ENCODE assay signal across 16 mouse cellular contexts in genomic region chr8:105620946-105621720, GRCm38 (mm10). TPM values are rescaled to one million over a fixed set of nuclear protein-coding genes. Genes with fewer than 3 reads are reported as not detected.
DNase-seq lines count a peak whose midpoint lies in the region; ATAC-seq lines count a peak whose summit lies in the region.
"Had no signal": no experiment of that assay in that cellular context is flagged by ENCODE, and none has a peak within 500 bp of the region (broad histone marks: within the 10 kb centered on the region; RNA-seq: fewer than 3 reads in every experiment).

No protein-coding gene starts in this region.

- no peak for ATAC-seq in forebrain, embryonic 12.5 days (ENCODE audit: low FRiP score)
- no peak for ATAC-seq in hindbrain, embryonic 13.5 days (ENCODE audit: low FRiP score)
- no peak for ATAC-seq in hindbrain, embryonic 11.5 days (ENCODE audit: low FRiP score)
- ATAC-seq in neural tube, embryonic 12.5 days (ENCODE audit: low FRiP score, low read depth): no peak
- no peak for ATAC-seq in neural tube, embryonic 15.5 days (ENCODE audit: low FRiP score)
- ATAC-seq in neural tube, embryonic 14.5 days (ENCODE audit: low read depth): no peak

- WGBS in forebrain, embryonic 12.5 days: 90% methylated on average over 21 of the region's 21 CpGs
- 92% methylated on average over 21 of the region's 21 CpGs for WGBS in forebrain, embryonic 10.5 days
- WGBS in hindbrain, embryonic 13.5 days: 90% methylated on average over 21 of the region's 21 CpGs
- 92% methylated on average over 21 of the region's 21 CpGs for WGBS in hindbrain, embryonic 11.5 days
- WGBS in neural tube, embryonic 12.5 days: 90% methylated on average over 21 of the region's 21 CpGs
- 89% methylated on average over 21 of the region's 21 CpGs for WGBS in neural tube, embryonic 15.5 days
- 91% methylated on average over 21 of the region's 21 CpGs for WGBS in neural tube, embryonic 14.5 days

- H3K4me1 ChIP-seq in forebrain, embryonic 12.5 days: peaks cover 25% of the 10 kb centered on the region
- H3K4me1 ChIP-seq in forebrain, embryonic 10.5 days: peaks cover 38% of the 10 kb centered on the region
- H3K4me1 ChIP-seq in hindbrain, embryonic 13.5 days (replicated peaks): peaks cover 47% of the 10 kb centered on the region
- no peaks in the 10 kb centered on the region for H3K4me1 ChIP-seq in hindbrain, embryonic 11.5 days (replicated peaks; ENCODE audit: control insufficient read depth, insufficient read depth, low read length)
- peaks cover 39% of the 10 kb centered on the region for H3K4me1 ChIP-seq in neural tube, embryonic 12.5 days
- peaks cover 21% of the 10 kb centered on the region for H3K4me1 ChIP-seq in neural tube, embryonic 15.5 days
- H3K4me1 ChIP-seq in neural tube, embryonic 14.5 days (ENCODE audit: control insufficient read depth, insufficient read depth, low read length): peaks cover 10% of the 10 kb centered on the region; the same call in 1 of the 2 replicates

- no peak overlapping the region for H3K4me3 ChIP-seq in forebrain, embryonic 12.5 days (replicated peaks)
- H3K4me3 ChIP-seq in forebrain, embryonic 10.5 days: no peak overlapping the region
- H3K4me3 ChIP-seq in hindbrain, embryonic 13.5 days: no peak overlapping the region
- H3K4me3 ChIP-seq in hindbrain, embryonic 11.5 days (ENCODE audit: low read depth, low read length): no peak overlapping the region
- no peak overlapping the region for H3K4me3 ChIP-seq in neural tube, embryonic 12.5 days
- H3K4me3 ChIP-seq in neural tube, embryonic 15.5 days (replicated peaks): no peak overlapping the region
- H3K4me3 ChIP-seq in neural tube, embryonic 14.5 days (ENCODE audit: low read depth, low read length): no peak overlapping the region
- H3K4me3 ChIP-seq: erythroblast, embryonic 14.5 days; liver, embryonic 13.5 days had no signal

- H3K27ac ChIP-seq in forebrain, embryonic 12.5 days: peak overlapping the region; percentile 74; the same call in 1 of the 2 replicates
- no peak overlapping the region for H3K27ac ChIP-seq in forebrain, embryonic 10.5 days
- H3K27ac ChIP-seq in hindbrain, embryonic 13.5 days: peak overlapping the region; percentile 79
- no peak overlapping the region for H3K27ac ChIP-seq in hindbrain, embryonic 11.5 days (ENCODE audit: low read depth, low read length)
- no peak overlapping the region for H3K27ac ChIP-seq in neural tube, embryonic 12.5 days
- no peak overlapping the region for H3K27ac ChIP-seq in neural tube, embryonic 15.5 days (replicated peaks)
- peak overlapping the region; percentile 45 for H3K27ac ChIP-seq in neural tube, embryonic 14.5 days (ENCODE audit: low read depth, low read length)
- H3K27ac ChIP-seq: liver, embryonic 13.5 days had no signal

- H3K9ac ChIP-seq in forebrain, embryonic 12.5 days: no peak overlapping the region
- peak overlapping the region; percentile 49; the same call in 1 of the 2 replicates for H3K9ac ChIP-seq in hindbrain, embryonic 13.5 days
- H3K9ac ChIP-seq in hindbrain, embryonic 11.5 days (ENCODE audit: low read depth, low read length): no peak overlapping the region
- H3K9ac ChIP-seq in neural tube, embryonic 12.5 days: peak overlapping the region; percentile 26; the same call in 1 of the 2 replicates
- H3K9ac ChIP-seq in neural tube, embryonic 15.5 days (replicated peaks): no peak overlapping the region
- no peak overlapping the region; the same call in 1 of the 2 replicates for H3K9ac ChIP-seq in neural tube, embryonic 14.5 days (replicated peaks; ENCODE audit: low read depth, low read length)

- peaks cover 62% of the 10 kb centered on the region for H3K36me3 ChIP-seq in forebrain, embryonic 12.5 days (replicated peaks)
- H3K36me3 ChIP-seq in forebrain, embryonic 10.5 days (replicated peaks): peaks cover 71% of the 10 kb centered on the region
- H3K36me3 ChIP-seq in hindbrain, embryonic 13.5 days: peaks cover 72% of the 10 kb centered on the region
- H3K36me3 ChIP-seq in hindbrain, embryonic 11.5 days (ENCODE audit: control insufficient read depth, insufficient read depth, low read length): peaks cover 9% of the 10 kb centered on the region; the same call in 1 of the 2 replicates
- peaks cover 64% of the 10 kb centered on the region for H3K36me3 ChIP-seq in neural tube, embryonic 12.5 days
- H3K36me3 ChIP-seq in neural tube, embryonic 15.5 days: peaks cover 66% of the 10 kb centered on the region
- H3K36me3 ChIP-seq in neural tube, embryonic 14.5 days (ENCODE audit: control insufficient read depth, insufficient read depth, low read length): peaks cover 50% of the 10 kb centered on the region

- no peaks in the 10 kb centered on the region for H3K9me3 ChIP-seq in forebrain, embryonic 12.5 days
- no peaks in the 10 kb centered on the region for H3K9me3 ChIP-seq in forebrain, embryonic 10.5 days
- H3K9me3 ChIP-seq in hindbrain, embryonic 13.5 days: no peaks in the 10 kb centered on the region
- no peaks in the 10 kb centered on the region for H3K9me3 ChIP-seq in hindbrain, embryonic 11.5 days (ENCODE audit: control insufficient read depth, low read length)
- H3K9me3 ChIP-seq in neural tube, embryonic 12.5 days: no peaks in the 10 kb centered on the region
- no peaks in the 10 kb centered on the region for H3K9me3 ChIP-seq in neural tube, embryonic 15.5 days (replicated peaks)
- no peaks in the 10 kb centered on the region for H3K9me3 ChIP-seq in neural tube, embryonic 14.5 days (ENCODE audit: control insufficient read depth, low read length)
- H3K9me3 ChIP-seq: liver, embryonic 13.5 days had no signal

- H3K27me3 ChIP-seq in forebrain, embryonic 12.5 days: no peaks in the 10 kb centered on the region
- no peaks in the 10 kb centered on the region for H3K27me3 ChIP-seq in forebrain, embryonic 10.5 days (ENCODE audit: poor library complexity, severe bottlenecking)
- H3K27me3 ChIP-seq in hindbrain, embryonic 13.5 days: no peaks in the 10 kb centered on the region
- H3K27me3 ChIP-seq in hindbrain, embryonic 11.5 days (ENCODE audit: control insufficient read depth, insufficient read depth, low read length): no peaks in the 10 kb centered on the region
- no peaks in the 10 kb centered on the region for H3K27me3 ChIP-seq in neural tube, embryonic 12.5 days (replicated peaks)
- no peaks in the 10 kb centered on the region for H3K27me3 ChIP-seq in neural tube, embryonic 15.5 days (replicated peaks)
- no peaks in the 10 kb centered on the region for H3K27me3 ChIP-seq in neural tube, embryonic 14.5 days (ENCODE audit: control insufficient read depth, insufficient read depth, low read length)
- H3K27me3 ChIP-seq: CH12.LX; liver, embryonic 13.5 days had no signal

- no peak overlapping the region for H3K4me2 ChIP-seq in forebrain, embryonic 12.5 days
- H3K4me2 ChIP-seq in hindbrain, embryonic 13.5 days: no peak overlapping the region
- no peak overlapping the region for H3K4me2 ChIP-seq in hindbrain, embryonic 11.5 days (replicated peaks; ENCODE audit: low read depth, low read length)
- H3K4me2 ChIP-seq in neural tube, embryonic 12.5 days (replicated peaks): no peak overlapping the region
- no peak overlapping the region for H3K4me2 ChIP-seq in neural tube, embryonic 15.5 days
- no peak overlapping the region for H3K4me2 ChIP-seq in neural tube, embryonic 14.5 days (ENCODE audit: low read depth, low read length)
- H3K4me2 ChIP-seq: liver, embryonic 13.5 days had no signal

- no peak for DNase-seq in forebrain, embryonic 10.5 days (ENCODE audit: extremely low spot score, low spot score)
- DNase-seq in hindbrain, embryonic 11.5 days (ENCODE audit: low spot score): no peak
- no peak for DNase-seq in adrenal gland, postnatal 4 days (ENCODE audit: low spot score in 2 of 2)
- DNase-seq: adrenal gland, postnatal 25 days; cerebellum, adult 9-10 months; liver, embryonic 13.5 days; right cerebral cortex, adult 18-20 months had no signal

RNA-seq across cellular contexts. Expression of gene Ctcf, which starts 15.2 kb away (rescaled TPM):
- 163 and 165 TPM in 2 replicates for polyA plus RNA-seq in forebrain, embryonic 12.5 days (2016; fragmentation: Nextera tagmentation; extraction: Ambion mirVana)
- 146 and 150 TPM in 2 replicates for polyA plus RNA-seq in forebrain, embryonic 10.5 days (2016; fragmentation: Nextera tagmentation; extraction: Ambion mirVana)
- 114 and 120 TPM in 2 replicates for polyA plus RNA-seq in hindbrain, embryonic 13.5 days (2015; fragmentation: Nextera tagmentation; extraction: Ambion mirVana)
- polyA plus RNA-seq in hindbrain, embryonic 11.5 days (2014; fragmentation: Nextera tagmentation; extraction: Ambion mirVana): 115 and 121 TPM in 2 replicates
- 120 and 127 TPM in 2 replicates for polyA plus RNA-seq in neural tube, embryonic 12.5 days (2016; fragmentation: Nextera tagmentation; extraction: Ambion mirVana)
- 87.0 and 113 TPM in 2 replicates for polyA plus RNA-seq in neural tube, embryonic 15.5 days (2015; fragmentation: Nextera tagmentation; extraction: Ambion mirVana)
- 81.3 and 85.6 TPM in 2 replicates for polyA plus RNA-seq in neural tube, embryonic 14.5 days (2014; fragmentation: Nextera tagmentation; extraction: Ambion mirVana)
- 10 to 100 TPM; 73.8 to 94.0 TPM for total RNA-seq in adrenal gland, postnatal 4 days (2021)

RNA-seq across cellular contexts. Expression of gene Agrp, which starts 16.1 kb away (rescaled TPM):
- 0.61 and 1.2 TPM in 2 replicates for polyA plus RNA-seq in forebrain, embryonic 12.5 days (2016; fragmentation: Nextera tagmentation; extraction: Ambion mirVana)
- 0.38 and 0.84 TPM in 2 replicates for polyA plus RNA-seq in forebrain, embryonic 10.5 days (2016; fragmentation: Nextera tagmentation; extraction: Ambion mirVana)
- 0.43 and 1.2 TPM in 2 replicates for polyA plus RNA-seq in hindbrain, embryonic 13.5 days (2015; fragmentation: Nextera tagmentation; extraction: Ambion mirVana)
- 0.68 and 2.1 TPM in 2 replicates for polyA plus RNA-seq in hindbrain, embryonic 11.5 days (2014; fragmentation: Nextera tagmentation; extraction: Ambion mirVana)
- polyA plus RNA-seq in neural tube, embryonic 12.5 days (2016; fragmentation: Nextera tagmentation; extraction: Ambion mirVana): 1.5 and 2.0 TPM in 2 replicates
- 1.2 and 1.9 TPM in 2 replicates for polyA plus RNA-seq in neural tube, embryonic 15.5 days (2015; fragmentation: Nextera tagmentation; extraction: Ambion mirVana)
- polyA plus RNA-seq in neural tube, embryonic 14.5 days (2014; fragmentation: Nextera tagmentation; extraction: Ambion mirVana): 0.71 and 1.3 TPM in 2 replicates
- 1 to 10 TPM in 1 of 2 experiments, under 1 TPM in 1; 0.81 to 1.5 TPM for total RNA-seq in adrenal gland, postnatal 4 days (2021)
- total RNA-seq: left cerebral cortex, postnatal 36 days; megakaryocyte progenitor cell, adult 5-6 weeks had no signal
- polyA plus RNA-seq: erythroblast, embryonic 14.5 days had no signal

RNA-seq across cellular contexts. Expression of gene Ripor1, which starts 16.1 kb away (rescaled TPM):
- polyA plus RNA-seq in forebrain, embryonic 12.5 days (2016; fragmentation: Nextera tagmentation; extraction: Ambion mirVana): 17.3 and 18.8 TPM in 2 replicates
- 13.9 and 14.4 TPM in 2 replicates for polyA plus RNA-seq in forebrain, embryonic 10.5 days (2016; fragmentation: Nextera tagmentation; extraction: Ambion mirVana)
- polyA plus RNA-seq in hindbrain, embryonic 13.5 days (2015; fragmentation: Nextera tagmentation; extraction: Ambion mirVana): 26.6 and 27.1 TPM in 2 replicates
- polyA plus RNA-seq in hindbrain, embryonic 11.5 days (2014; fragmentation: Nextera tagmentation; extraction: Ambion mirVana): 11.8 and 12.4 TPM in 2 replicates
- polyA plus RNA-seq in neural tube, embryonic 12.5 days (2016; fragmentation: Nextera tagmentation; extraction: Ambion mirVana): 21.3 and 22.1 TPM in 2 replicates
- 34.0 and 37.4 TPM in 2 replicates for polyA plus RNA-seq in neural tube, embryonic 15.5 days (2015; fragmentation: Nextera tagmentation; extraction: Ambion mirVana)
- 25.8 and 29.6 TPM in 2 replicates for polyA plus RNA-seq in neural tube, embryonic 14.5 days (2014; fragmentation: Nextera tagmentation; extraction: Ambion mirVana)
- 10 to 100 TPM; 35.4 to 43.0 TPM for total RNA-seq in adrenal gland, postnatal 4 days (2021)

RNA-seq across cellular contexts. Expression of gene Atp6v0d1, which starts 55.3 kb away (rescaled TPM):
- 94.3 and 95.4 TPM in 2 replicates for polyA plus RNA-seq in forebrain, embryonic 12.5 days (2016; fragmentation: Nextera tagmentation; extraction: Ambion mirVana)
- 65.3 and 73.4 TPM in 2 replicates for polyA plus RNA-seq in forebrain, embryonic 10.5 days (2016; fragmentation: Nextera tagmentation; extraction: Ambion mirVana)
- polyA plus RNA-seq in hindbrain, embryonic 13.5 days (2015; fragmentation: Nextera tagmentation; extraction: Ambion mirVana): 201 and 203 TPM in 2 replicates
- polyA plus RNA-seq in hindbrain, embryonic 11.5 days (2014; fragmentation: Nextera tagmentation; extraction: Ambion mirVana): 141 and 155 TPM in 2 replicates
- 142 and 143 TPM in 2 replicates for polyA plus RNA-seq in neural tube, embryonic 12.5 days (2016; fragmentation: Nextera tagmentation; extraction: Ambion mirVana)
- polyA plus RNA-seq in neural tube, embryonic 15.5 days (2015; fragmentation: Nextera tagmentation; extraction: Ambion mirVana): 219 and 243 TPM in 2 replicates
- polyA plus RNA-seq in neural tube, embryonic 14.5 days (2014; fragmentation: Nextera tagmentation; extraction: Ambion mirVana): 235 and 254 TPM in 2 replicates
- 100 to 1,000 TPM; 103 to 113 TPM for total RNA-seq in adrenal gland, postnatal 4 days (2021)

Comparison
In these comparisons a context has a peak if more than half of its experiments do, and no peak if none do; other contexts are left out.
1. H3K27ac ChIP-seq: peak in forebrain, embryonic 12.5 days (single experiment), hindbrain, embryonic 13.5 days (single experiment) and neural tube, embryonic 14.5 days (single experiment); none in forebrain, embryonic 10.5 days (single experiment), hindbrain, embryonic 11.5 days (single experiment), neural tube, embryonic 12.5 days (single experiment) and neural tube, embryonic 15.5 days (single experiment).
2. H3K9ac ChIP-seq: peak in hindbrain, embryonic 13.5 days (single experiment) and neural tube, embryonic 12.5 days (single experiment); none in forebrain, embryonic 12.5 days (single experiment), hindbrain, embryonic 11.5 days (single experiment), neural tube, embryonic 15.5 days (single experiment) and neural tube, embryonic 14.5 days (single experiment).